Mouse (Mus musculus): ENCODE data around the gene Cyp2c67. TPM values are rescaled to one million over a fixed set of nuclear protein-coding genes. Genes with fewer than 3 reads are reported as not detected.

The Cyp2c67 gene
- 6.3 TPM for polyA plus RNA-seq (2014; fragmentation: Illumina TruSeq; extraction: RNeasy Lipid Tissue Mini Kit (QIAGEN cat#74804); ENCODE audit: low replicate concordance)

DNA sequence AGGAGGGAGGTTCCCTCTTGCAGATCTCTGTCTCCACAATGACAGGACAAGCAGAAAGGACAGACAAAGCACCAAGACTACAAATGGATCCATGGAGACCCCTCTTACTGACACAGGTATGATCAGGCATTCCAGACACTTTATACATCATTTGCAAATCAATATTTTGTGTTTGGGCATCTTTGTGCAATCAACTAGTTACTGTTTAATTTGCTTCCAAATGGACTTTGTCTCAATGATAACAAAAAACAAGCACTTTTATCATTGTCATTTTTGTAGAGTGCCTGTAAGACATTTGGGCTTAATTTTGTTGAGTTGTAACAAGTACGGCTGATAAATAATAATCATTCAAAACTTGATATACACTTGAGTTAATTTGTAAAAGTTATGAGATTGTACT, at the start of gene Cyp2c67:
TSS of gene Cyp2c67 (minus strand) at position 114 of the 400 bp plus-strand sequence.

Other genes with a start within 250 kb of the Cyp2c67 start
- gene Cyp2c38, start 186.0 kb downstream of the Cyp2c67 start, polyA plus RNA-seq (2014; fragmentation: Illumina TruSeq; extraction: RNeasy Lipid Tissue Mini Kit (QIAGEN cat#74804); ENCODE audit: low replicate concordance): 19.9 TPM
- gene Cyp2c39, start 138.2 kb downstream of the Cyp2c67 start, polyA plus RNA-seq (2014; fragmentation: Illumina TruSeq; extraction: RNeasy Lipid Tissue Mini Kit (QIAGEN cat#74804); ENCODE audit: low replicate concordance): not detected
- gene Cyp2c68, start 92.0 kb upstream of the Cyp2c67 start, polyA plus RNA-seq (2014; fragmentation: Illumina TruSeq; extraction: RNeasy Lipid Tissue Mini Kit (QIAGEN cat#74804); ENCODE audit: low replicate concordance): 437 TPM
- gene Cyp2c40, start 163.8 kb upstream of the Cyp2c67 start, polyA plus RNA-seq (2014; fragmentation: Illumina TruSeq; extraction: RNeasy Lipid Tissue Mini Kit (QIAGEN cat#74804); ENCODE audit: low replicate concordance): not detected
- gene Cyp2c69, start 237.7 kb upstream of the Cyp2c67 start, polyA plus RNA-seq (2014; fragmentation: Illumina TruSeq; extraction: RNeasy Lipid Tissue Mini Kit (QIAGEN cat#74804); ENCODE audit: low replicate concordance): not detected